Mouse (Mus musculus): ENCODE results near the gene Gsto2.

Gene Gsto2

GRCm38 (mm10) chr19:47891562-47892312, 26.4 kb downstream of the Gsto2 start:
- no peak for DNase-seq (ENCODE audit: low spot score)

GRCm38 (mm10) chr19:47893092-47893491, 27.8 kb downstream of the Gsto2 start:
- DNase-seq (ENCODE audit: low spot score) = no peak

- DNase-seq (ENCODE audit: low spot score) = no peak
These were observed 33.2 kb downstream of the Gsto2 start for GRCm38 (mm10) chr19:47898472-47899079.

- no peak for DNase-seq (ENCODE audit: low spot score)
These were observed 34.7 kb downstream of the Gsto2 start for GRCm38 (mm10) chr19:47900012-47900411.

GRCm38 (mm10) chr19:47900558-47900957, 35.2 kb downstream of the Gsto2 start:
- DNase-seq (ENCODE audit: low spot score) = no peak

- no peak for DNase-seq (ENCODE audit: low spot score)
These were observed 37.2 kb downstream of the Gsto2 start for GRCm38 (mm10) chr19:47902316-47903201.

- no peak for DNase-seq (ENCODE audit: low spot score)
These were observed 38.3 kb downstream of the Gsto2 start for GRCm38 (mm10) chr19:47903679-47904078.

- no peak for DNase-seq (ENCODE audit: low spot score)
These were observed 39.7 kb downstream of the Gsto2 start for GRCm38 (mm10) chr19:47905081-47905480.

GRCm38 (mm10) chr19:47905603-47906002, 40.3 kb downstream of the Gsto2 start:
- DNase-seq (ENCODE audit: low spot score) = no peak

- no peak for DNase-seq (ENCODE audit: low spot score)
These were observed 42.3 kb downstream of the Gsto2 start for GRCm38 (mm10) chr19:47907596-47907995.

GRCm38 (mm10) chr19:47908961-47909371, 43.6 kb downstream of the Gsto2 start:
- no peak for DNase-seq (ENCODE audit: low spot score)

GRCm38 (mm10) chr19:47909387-47910116, 44.2 kb downstream of the Gsto2 start:
- no peak for DNase-seq (ENCODE audit: low spot score)

- DNase-seq (ENCODE audit: low spot score) = no peak
These were observed 44.8 kb downstream of the Gsto2 start for GRCm38 (mm10) chr19:47910117-47910618.

- no peak for DNase-seq (ENCODE audit: low spot score)
These were observed 45.4 kb downstream of the Gsto2 start for GRCm38 (mm10) chr19:47910751-47911150.

- no peak for DNase-seq (ENCODE audit: low spot score)
These were observed 48.0 kb downstream of the Gsto2 start for GRCm38 (mm10) chr19:47913344-47913743.

- no peak for DNase-seq (ENCODE audit: low spot score)
These were observed 48.9 kb downstream of the Gsto2 start for GRCm38 (mm10) chr19:47914191-47914590.

GRCm38 (mm10) chr19:47915251-47915650, 49.9 kb downstream of the Gsto2 start:
- no peak for DNase-seq (ENCODE audit: low spot score)

- no peak for DNase-seq (ENCODE audit: low spot score)
These were observed 52.1 kb downstream of the Gsto2 start for GRCm38 (mm10) chr19:47917396-47917795.

- no peak for DNase-seq (ENCODE audit: low spot score)
These were observed 52.7 kb downstream of the Gsto2 start for GRCm38 (mm10) chr19:47918016-47918415.

- DNase-seq (ENCODE audit: low spot score) = no peak
These were observed 53.2 kb downstream of the Gsto2 start for GRCm38 (mm10) chr19:47918455-47919101.

Data from testis, postnatal 10 days (tissue).